Mouse (Mus musculus): ENCODE data around the gene Tnr. TPM values are rescaled to one million over a fixed set of nuclear protein-coding genes. Genes with fewer than 3 reads are reported as not detected.

Gene Tnr
- polyA plus RNA-seq, 1 experiment from 2014 or later = not detected

GRCm38 (mm10) chr1:159812820-159813411 is 289.3 kb downstream of the Tnr start:
- Histone ChIP-seq H3K9me3 (ENCODE audit: low read length) (no peaks in the 10 kb centered on the region), H3K27me3 (ENCODE audit: insufficient read depth, low read length) (no peaks in the 10 kb centered on the region), H3K9ac (replicated peaks) (no peak overlapping the region), H3K4me1 (ENCODE audit: insufficient read depth) (no peaks in the 10 kb centered on the region), H3K4me3 (ENCODE audit: low read depth, low read length) (no peak overlapping the region), H3K36me3 (replicated peaks; ENCODE audit: insufficient read depth, low read length) (no peaks in the 10 kb centered on the region), H3K4me2 (ENCODE audit: low read depth, low read length) (no peak overlapping the region), H3K27ac (ENCODE audit: low read depth) (0 out of 2 replicates have a peak overlapping the region, but pooled peaks have one; percentile 12)
- WGBS (ENCODE audit: insufficient replicate concordance) = 5% methylated on average over 7 of the region's 8 CpGs
- DNase-seq (peak; percentile 63), ATAC-seq (peak; percentile 85)
- TF ChIP-seq CTCF (IDR thresholded peaks at IDR 0.05; ENCODE audit: low read depth) = no peak
- no peak for TF ChIP-seq EP300 (IDR thresholded peaks at IDR 0.05; ENCODE audit: low read depth)

- no peaks in the 10 kb centered on the region for H3K9me3 ChIP-seq (ENCODE audit: low read length)
- no peaks in the 10 kb centered on the region for H3K36me3 ChIP-seq (replicated peaks; ENCODE audit: insufficient read depth, low read length)
- DNase-seq = peak; percentile 21
- H3K27ac ChIP-seq (ENCODE audit: low read depth) = peak overlapping the region; percentile 34; the same call in 1 of the 2 replicates
- no peak overlapping the region for H3K9ac ChIP-seq (replicated peaks)
- WGBS (ENCODE audit: insufficient replicate concordance) = 15% methylated on average over 3 of the region's 3 CpGs
- H3K4me2 ChIP-seq (ENCODE audit: low read depth, low read length) = no peak overlapping the region
- no peaks in the 10 kb centered on the region for H3K27me3 ChIP-seq (ENCODE audit: insufficient read depth, low read length)
- peak; percentile 40; the same call in 1 of the 2 replicates for ATAC-seq
- no peak overlapping the region for H3K4me3 ChIP-seq (ENCODE audit: low read depth, low read length)
- no peak for TF ChIP-seq CTCF (IDR thresholded peaks at IDR 0.05; ENCODE audit: low read depth)
- no peak for TF ChIP-seq EP300 (IDR thresholded peaks at IDR 0.05; ENCODE audit: low read depth)
- no peaks in the 10 kb centered on the region for H3K4me1 ChIP-seq (ENCODE audit: insufficient read depth)
These were observed 290.8 kb downstream of the Tnr start for GRCm38 (mm10) chr1:159814348-159814747.

- no peak overlapping the region for H3K27ac ChIP-seq (ENCODE audit: low read depth)
- no peaks in the 10 kb centered on the region for H3K9me3 ChIP-seq (ENCODE audit: low read length)
- ATAC-seq = no peak
- H3K36me3 ChIP-seq (replicated peaks; ENCODE audit: insufficient read depth, low read length) = no peaks in the 10 kb centered on the region
- no peak for DNase-seq
- TF ChIP-seq EP300 (IDR thresholded peaks at IDR 0.05; ENCODE audit: low read depth) = no peak
- peak; percentile 15; the same call in 1 of the 2 replicates for TF ChIP-seq CTCF (IDR thresholded peaks at IDR 0.05; ENCODE audit: low read depth)
- no peaks in the 10 kb centered on the region for H3K27me3 ChIP-seq (ENCODE audit: insufficient read depth, low read length)
- H3K9ac ChIP-seq (replicated peaks) = no peak overlapping the region
- no peaks in the 10 kb centered on the region for H3K4me1 ChIP-seq (ENCODE audit: insufficient read depth)
- no peak overlapping the region for H3K4me2 ChIP-seq (ENCODE audit: low read depth, low read length)
- 50% methylated on average over 8 of the region's 8 CpGs for WGBS (ENCODE audit: insufficient replicate concordance)
- no peak overlapping the region for H3K4me3 ChIP-seq (ENCODE audit: low read depth, low read length)
These were observed 293.2 kb downstream of the Tnr start for GRCm38 (mm10) chr1:159816614-159817371.

DNA sequence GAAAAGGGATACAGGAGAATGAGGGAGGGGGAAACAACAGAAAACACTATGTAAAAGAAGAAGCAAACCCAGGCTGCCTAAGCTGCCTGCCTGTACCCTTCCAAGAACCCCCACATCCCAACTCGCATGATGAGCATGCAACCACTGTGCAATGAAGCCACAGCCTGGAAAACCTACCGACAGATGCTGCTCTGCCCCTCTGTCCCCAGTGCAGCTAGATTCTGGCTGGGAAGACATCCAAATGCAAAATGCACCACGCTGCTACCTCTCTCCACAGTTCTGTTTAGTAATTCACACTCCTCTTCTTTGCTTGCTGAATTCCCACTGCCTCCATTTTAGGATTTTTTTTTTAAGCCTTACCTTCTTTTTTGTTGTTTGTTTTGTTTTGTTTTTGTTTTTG is 295.9 kb downstream of the Tnr start:
- no peak overlapping the region for H3K4me2 ChIP-seq (ENCODE audit: low read depth, low read length)
- ATAC-seq = no peak
- 57% methylated on average over 3 of the region's 3 CpGs for WGBS (ENCODE audit: insufficient replicate concordance)
- no peak overlapping the region for H3K4me3 ChIP-seq (ENCODE audit: low read depth, low read length)
- H3K9ac ChIP-seq (replicated peaks) = no peak overlapping the region
- no peaks in the 10 kb centered on the region for H3K4me1 ChIP-seq (ENCODE audit: insufficient read depth)
- no peaks in the 10 kb centered on the region for H3K36me3 ChIP-seq (replicated peaks; ENCODE audit: insufficient read depth, low read length)
- H3K27ac ChIP-seq (ENCODE audit: low read depth) = no peak overlapping the region
- no peaks in the 10 kb centered on the region for H3K9me3 ChIP-seq (ENCODE audit: low read length)
- no peak for TF ChIP-seq EP300 (IDR thresholded peaks at IDR 0.05; ENCODE audit: low read depth)
- TF ChIP-seq CTCF (IDR thresholded peaks at IDR 0.05; ENCODE audit: low read depth) = no peak
- no peaks in the 10 kb centered on the region for H3K27me3 ChIP-seq (ENCODE audit: insufficient read depth, low read length)
- no peak for DNase-seq

DNA sequence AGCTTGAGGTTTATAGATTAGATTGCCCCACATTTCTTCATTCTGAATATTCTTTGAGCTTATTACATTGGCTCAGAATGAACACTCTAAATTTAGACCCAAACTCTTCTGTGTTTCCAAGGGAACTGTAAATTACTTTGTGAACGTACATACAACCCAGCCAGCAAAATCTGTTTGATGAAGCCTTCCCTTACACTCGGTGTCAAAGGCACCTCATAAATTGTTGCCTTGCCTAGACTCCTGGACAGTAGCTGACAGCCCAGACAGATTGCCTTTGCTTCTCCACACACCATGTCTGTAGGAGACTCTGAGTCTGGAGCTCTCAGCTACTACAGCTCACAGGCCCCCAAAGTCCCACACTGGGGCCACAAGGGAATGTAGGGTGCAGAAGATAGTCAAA is 298.8 kb downstream of the Tnr start:
- H3K4me1 ChIP-seq (ENCODE audit: insufficient read depth) = no peaks in the 10 kb centered on the region
- 60% methylated on average over 2 of the region's 2 CpGs for WGBS (ENCODE audit: insufficient replicate concordance)
- H3K9ac ChIP-seq (replicated peaks) = no peak overlapping the region
- H3K36me3 ChIP-seq (replicated peaks; ENCODE audit: insufficient read depth, low read length) = no peaks in the 10 kb centered on the region
- H3K27ac ChIP-seq (ENCODE audit: low read depth) = no peak overlapping the region
- no peak for ATAC-seq
- no peaks in the 10 kb centered on the region for H3K9me3 ChIP-seq (ENCODE audit: low read length)
- H3K27me3 ChIP-seq (ENCODE audit: insufficient read depth, low read length) = no peaks in the 10 kb centered on the region
- no peak for DNase-seq
- TF ChIP-seq EP300 (IDR thresholded peaks at IDR 0.05; ENCODE audit: low read depth) = no peak
- no peak for TF ChIP-seq CTCF (IDR thresholded peaks at IDR 0.05; ENCODE audit: low read depth)
- H3K4me2 ChIP-seq (ENCODE audit: low read depth, low read length) = no peak overlapping the region
- no peak overlapping the region for H3K4me3 ChIP-seq (ENCODE audit: low read depth, low read length)

- no peak for ATAC-seq
- DNase-seq = no peak
- H3K27me3 ChIP-seq (ENCODE audit: insufficient read depth, low read length) = no peaks in the 10 kb centered on the region
- H3K9ac ChIP-seq (replicated peaks) = no peak overlapping the region
- no peaks in the 10 kb centered on the region for H3K4me1 ChIP-seq (ENCODE audit: insufficient read depth)
- no peak overlapping the region for H3K4me3 ChIP-seq (ENCODE audit: low read depth, low read length)
- H3K4me2 ChIP-seq (ENCODE audit: low read depth, low read length) = no peak overlapping the region
- H3K36me3 ChIP-seq (replicated peaks; ENCODE audit: insufficient read depth, low read length) = no peaks in the 10 kb centered on the region
- WGBS (ENCODE audit: insufficient replicate concordance) = 82% methylated on average over 2 of the region's 2 CpGs
- no peaks in the 10 kb centered on the region for H3K9me3 ChIP-seq (ENCODE audit: low read length)
- no peak for TF ChIP-seq CTCF (IDR thresholded peaks at IDR 0.05; ENCODE audit: low read depth)
- TF ChIP-seq EP300 (IDR thresholded peaks at IDR 0.05; ENCODE audit: low read depth) = no peak
- H3K27ac ChIP-seq (ENCODE audit: low read depth) = no peak overlapping the region
These were observed 305.0 kb downstream of the Tnr start for GRCm38 (mm10) chr1:159828531-159828930.
